Mouse (Mus musculus) lung, adult 2 months (tissue): Measurements from ENCODE around the gene Ms4a5.

Source experiments
- CTCF ChIP-seq: fragments of 200-500 bp; IDR thresholded peaks from 2 replicates; pipeline ENCODE4 v1.5.1; 2011; ENCODE audit warnings: mild to moderate bottlenecking, low read length, control low read depth; ENCODE audit not compliant: insufficient read depth
- POLR2A ChIP-seq: fragments of 200-500 bp; IDR thresholded peaks from 2 replicates; pipeline ENCODE4 v1.6.1; 2011; ENCODE audit warnings: low read depth, mild to moderate bottlenecking, control low read depth, low read length, borderline replicate concordance; ENCODE audit errors: extremely low read depth

DNA sequence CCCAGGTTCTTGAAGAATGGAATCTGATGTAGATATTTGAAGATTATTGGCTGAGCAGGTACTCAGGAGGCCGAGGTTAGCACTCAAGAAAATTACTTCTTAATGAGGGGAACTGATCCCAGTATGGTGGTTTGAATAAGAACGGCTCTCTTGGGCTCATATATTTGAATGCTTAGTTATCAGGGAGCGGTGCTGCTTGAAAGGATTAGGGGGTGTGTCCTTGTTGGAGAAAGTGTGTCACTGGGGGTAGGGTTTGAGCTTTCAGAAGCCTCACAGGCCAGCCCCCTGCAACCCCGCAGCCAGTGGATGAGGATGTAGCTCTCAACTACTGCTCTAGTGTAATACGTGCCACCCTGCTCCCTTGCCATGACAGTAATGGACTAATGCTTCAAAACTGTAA is 41.1 kb downstream of the Ms4a5 start:
- no peak for TF ChIP-seq POLR2A
- TF ChIP-seq CTCF: no peak
